Mouse (Mus musculus) regulatory T cell (primary cell): ENCODE measurements around the gene Pax4.

Experiments used
- in situ Hi-C: fragments of 300-600 bp; cut with MboI, MseI; formaldehyde crosslinking; loops from one replicate; pipeline ENCODE4 v1.15.1; 2025; ENCODE audit warnings: high pct_unique_total_duplicates

Pax4 gene

DNA sequence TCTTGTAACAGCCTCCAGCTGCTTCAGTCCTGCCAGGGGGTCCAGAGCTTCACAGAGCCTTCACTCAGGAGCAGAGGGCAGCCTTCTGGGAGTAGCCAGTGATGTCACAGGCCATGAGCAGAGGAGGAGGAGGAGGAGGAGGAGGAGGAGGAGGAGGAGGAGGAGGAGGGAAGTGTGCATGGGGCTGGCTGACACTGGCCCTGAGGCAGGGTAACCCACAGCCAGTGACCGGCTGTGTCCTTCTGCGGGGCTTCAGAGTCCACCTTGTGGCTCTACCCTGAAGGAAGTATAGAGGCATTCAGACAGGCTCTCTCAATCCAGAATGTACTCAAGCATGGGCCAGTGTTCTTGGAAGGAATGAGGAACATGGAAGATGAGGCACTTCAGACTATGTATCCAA, at the start of gene Pax4:
TSS of gene Pax4 (minus strand) at position 101 of the 400 bp plus-strand sequence.
- in situ Hi-C loops, result no loop called here

DNA sequence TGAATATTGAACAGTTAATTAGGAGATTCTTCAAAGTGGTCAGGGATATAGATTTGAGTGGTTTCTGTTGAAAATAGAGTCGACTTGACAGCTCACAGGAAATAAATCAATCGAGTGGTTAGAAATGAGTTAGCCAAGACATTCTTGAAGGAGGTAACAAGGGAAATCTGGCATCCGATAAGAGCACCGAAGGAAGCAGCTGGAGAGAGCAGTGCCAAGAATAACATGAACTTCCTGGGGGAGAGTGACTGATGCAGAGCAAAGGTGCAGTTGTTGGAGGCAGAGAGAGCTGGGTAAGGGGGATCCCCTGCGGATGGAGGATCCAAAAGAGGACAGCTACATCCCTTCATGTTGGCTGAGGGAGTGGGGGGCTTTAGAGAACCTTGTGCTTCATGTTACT, 48.7 kb upstream of the Pax4 start:
- in situ Hi-C loops, result no loop called here

DNA sequence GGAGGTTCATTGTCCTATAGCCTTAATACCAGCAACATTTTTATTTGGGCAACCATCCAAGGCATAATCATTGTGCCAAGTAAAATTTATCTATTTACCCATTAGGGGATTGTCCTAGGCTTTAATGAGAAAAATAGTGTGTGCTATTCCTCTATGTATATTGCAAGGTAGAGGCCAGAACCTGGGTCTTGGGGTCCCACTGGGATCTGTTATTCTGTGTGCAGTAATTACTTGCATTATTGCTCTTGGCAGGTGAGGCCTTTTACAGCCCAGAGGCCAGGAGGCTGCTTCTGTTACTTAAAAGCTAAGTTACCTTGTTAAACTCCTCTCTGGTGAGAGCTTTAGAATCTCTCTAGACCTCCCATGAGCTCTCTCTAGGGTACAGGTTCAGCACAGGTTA, 42.0 kb upstream of the Pax4 start:
- in situ Hi-C loops, result no loop called here

DNA sequence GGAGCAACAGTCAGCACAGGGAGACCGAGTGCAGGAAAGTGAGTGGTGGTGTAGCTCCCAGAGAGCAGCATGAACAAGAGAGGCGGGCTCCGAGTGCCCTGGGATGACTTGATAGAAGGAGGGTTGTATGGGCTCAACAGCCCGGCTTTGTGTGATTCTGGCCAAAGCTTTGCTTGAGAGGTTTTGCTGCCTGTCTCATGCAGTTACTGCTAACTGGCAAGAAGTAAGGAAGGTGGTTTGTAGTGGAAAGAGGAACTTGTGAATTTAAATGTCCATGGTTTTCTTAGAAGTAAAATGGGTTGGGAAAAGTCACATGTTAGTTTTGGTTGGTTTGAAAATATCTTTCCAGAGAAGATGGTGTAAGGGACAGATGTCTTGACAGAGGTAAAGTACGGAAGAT, 41.5 kb upstream of the Pax4 start:
- in situ Hi-C loops, result no loop called here

DNA sequence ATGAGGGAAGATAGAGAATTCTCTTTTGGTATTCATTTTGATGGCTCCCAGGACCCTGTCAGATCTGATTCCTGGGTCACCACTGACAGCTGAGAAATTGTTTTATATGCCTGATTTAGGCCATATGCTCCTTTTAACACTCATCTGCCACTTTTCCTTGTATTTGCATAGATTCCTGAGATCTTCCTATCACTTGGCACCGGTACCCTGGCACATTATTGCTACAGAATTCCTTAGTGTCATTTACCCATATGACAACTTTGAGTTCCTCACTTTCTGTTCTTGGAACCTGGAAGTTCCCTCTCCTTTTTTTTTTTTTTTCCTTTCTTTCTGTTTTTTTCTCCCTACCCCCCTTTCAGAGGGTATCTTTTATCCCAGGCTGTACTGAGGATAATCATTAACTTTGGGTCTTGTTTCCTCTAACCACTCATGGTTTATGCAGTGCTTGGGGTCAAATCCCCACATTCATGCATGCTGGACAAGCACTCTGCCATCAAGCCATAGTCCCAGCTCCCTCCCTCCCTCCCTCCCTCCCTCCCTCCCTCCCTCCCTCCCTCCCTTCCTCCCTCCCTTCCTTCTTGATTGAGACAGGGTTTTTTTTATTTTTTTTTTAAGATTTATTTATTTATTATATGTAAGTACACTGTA, 39.2 kb upstream of the Pax4 start:
- in situ Hi-C loops, result no loop called here

DNA sequence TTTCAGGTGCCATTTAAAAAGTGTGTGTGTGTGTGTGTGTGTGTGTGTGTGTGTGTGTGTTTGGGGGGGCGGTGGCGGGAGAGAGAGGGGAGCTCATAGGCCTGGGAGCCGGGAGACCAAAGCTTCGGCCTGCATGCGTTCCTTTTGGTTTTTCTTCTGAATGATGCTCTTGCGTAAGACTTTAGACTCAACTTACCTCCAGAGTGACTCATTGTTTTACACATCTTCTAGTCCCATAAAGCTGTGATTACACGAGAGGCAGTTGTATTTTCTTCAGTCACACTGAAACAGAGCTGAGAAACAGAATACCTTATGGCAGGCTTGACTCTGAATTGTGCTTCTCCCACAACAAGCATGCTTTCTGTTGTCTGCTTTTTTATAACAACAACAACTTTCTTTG, 37.8 kb upstream of the Pax4 start:
- in situ Hi-C loops, result no loop called here

DNA sequence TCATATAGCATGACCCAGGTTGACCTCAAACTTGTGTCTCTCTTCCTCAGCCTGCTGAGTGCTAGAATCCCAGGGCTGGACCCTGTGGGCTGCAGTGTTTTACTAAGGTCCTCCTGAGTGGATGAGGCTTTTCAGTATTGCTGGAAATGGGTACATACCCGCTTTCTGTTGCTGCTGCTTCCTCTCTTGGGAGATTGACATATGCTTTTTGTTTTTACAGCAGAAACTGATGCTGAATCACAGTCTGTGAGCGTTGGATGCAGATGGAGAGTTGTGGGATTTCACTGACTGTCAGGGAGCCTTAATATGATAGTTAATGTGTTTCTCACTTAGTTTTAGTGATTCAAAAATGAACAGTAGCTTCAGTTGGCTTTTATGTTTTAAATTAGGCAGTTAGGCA, 37.3 kb upstream of the Pax4 start:
- in situ Hi-C loops, result no loop called here

DNA sequence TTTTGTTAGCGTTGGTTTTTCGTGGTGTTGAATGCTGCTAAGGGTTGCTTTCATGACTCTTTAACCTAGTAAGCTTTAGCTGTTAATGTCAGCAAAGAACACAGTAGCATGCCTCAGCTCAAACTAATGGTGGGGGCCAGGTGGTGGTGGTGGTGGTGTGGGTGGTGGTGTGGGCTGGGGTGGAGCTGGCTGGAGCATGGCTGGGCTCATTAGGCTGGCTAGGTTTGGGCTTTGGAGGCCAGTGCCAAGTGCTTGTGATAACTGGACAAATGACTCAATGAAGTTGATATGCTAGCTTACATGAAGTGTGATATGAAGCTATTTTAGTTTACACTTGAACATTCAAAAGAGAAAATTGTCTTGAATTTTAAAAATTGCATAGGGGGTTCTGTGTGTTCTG, 36.9 kb upstream of the Pax4 start:
- in situ Hi-C loops, result no loop called here

DNA sequence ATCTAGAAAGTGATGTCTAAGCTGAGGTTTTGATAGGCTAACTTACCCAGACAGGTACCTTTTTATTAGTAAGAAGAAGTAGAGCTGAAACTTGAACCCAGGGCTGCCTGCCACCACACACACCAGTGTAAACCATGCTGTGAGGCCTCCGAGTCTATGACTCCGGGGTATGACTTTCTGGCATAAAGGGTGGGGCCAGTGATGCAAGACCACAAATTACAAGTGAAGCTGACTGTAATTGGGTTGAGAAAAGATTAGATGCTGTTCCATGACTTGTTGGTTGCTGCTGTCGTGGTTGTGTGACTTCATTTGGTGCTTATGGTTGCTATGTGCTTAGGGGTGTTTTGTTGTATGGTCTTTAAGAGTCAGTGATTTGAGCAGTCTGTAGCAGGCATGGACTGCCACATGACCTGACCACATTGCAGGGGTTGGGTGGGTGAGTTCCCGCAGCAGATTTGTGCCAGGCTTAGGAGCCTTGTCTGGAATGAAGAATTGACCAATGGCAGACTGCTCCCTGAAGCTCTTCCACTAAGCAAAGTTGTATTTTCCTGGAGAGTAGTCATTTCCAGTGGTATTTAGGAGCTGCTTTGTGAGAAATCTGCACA, 33.7 kb upstream of the Pax4 start:
- in situ Hi-C loops, result no loop called here

DNA sequence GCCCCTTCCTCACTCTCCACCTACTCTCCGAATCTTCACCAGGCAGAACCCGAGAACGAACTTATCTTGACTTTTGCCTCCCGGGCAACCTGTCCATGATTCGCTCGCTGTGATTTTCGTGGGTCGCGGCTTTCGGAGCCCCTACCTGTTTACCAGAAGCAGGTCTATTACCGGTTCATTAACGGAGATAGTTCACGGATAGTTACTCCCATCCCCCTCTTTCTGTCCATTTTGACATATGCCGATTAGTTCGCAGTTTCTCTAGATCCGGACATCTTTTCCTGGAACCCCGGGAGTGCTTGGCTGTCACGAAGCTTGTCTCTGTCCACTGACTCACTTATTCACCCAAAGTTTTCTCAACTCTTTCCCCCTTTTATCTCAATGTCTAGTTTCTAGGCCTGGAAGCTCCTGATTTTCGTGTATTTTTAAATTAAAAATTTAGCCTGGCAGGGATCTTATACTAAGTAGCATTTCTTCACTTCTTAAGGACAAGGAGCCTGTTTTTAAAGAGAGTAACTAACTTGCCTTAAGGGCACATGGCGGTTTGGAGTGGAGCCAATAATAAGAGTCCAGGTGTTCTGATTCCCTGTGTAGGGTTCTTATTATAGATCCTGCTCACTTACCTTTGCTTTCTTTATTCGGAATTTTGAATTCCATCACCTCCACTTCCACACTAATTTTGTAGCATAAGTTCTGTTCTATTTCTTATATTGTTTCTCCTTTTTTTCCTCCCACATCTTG, 31.8 kb upstream of the Pax4 start:
- in situ Hi-C loops, result no loop called here

DNA sequence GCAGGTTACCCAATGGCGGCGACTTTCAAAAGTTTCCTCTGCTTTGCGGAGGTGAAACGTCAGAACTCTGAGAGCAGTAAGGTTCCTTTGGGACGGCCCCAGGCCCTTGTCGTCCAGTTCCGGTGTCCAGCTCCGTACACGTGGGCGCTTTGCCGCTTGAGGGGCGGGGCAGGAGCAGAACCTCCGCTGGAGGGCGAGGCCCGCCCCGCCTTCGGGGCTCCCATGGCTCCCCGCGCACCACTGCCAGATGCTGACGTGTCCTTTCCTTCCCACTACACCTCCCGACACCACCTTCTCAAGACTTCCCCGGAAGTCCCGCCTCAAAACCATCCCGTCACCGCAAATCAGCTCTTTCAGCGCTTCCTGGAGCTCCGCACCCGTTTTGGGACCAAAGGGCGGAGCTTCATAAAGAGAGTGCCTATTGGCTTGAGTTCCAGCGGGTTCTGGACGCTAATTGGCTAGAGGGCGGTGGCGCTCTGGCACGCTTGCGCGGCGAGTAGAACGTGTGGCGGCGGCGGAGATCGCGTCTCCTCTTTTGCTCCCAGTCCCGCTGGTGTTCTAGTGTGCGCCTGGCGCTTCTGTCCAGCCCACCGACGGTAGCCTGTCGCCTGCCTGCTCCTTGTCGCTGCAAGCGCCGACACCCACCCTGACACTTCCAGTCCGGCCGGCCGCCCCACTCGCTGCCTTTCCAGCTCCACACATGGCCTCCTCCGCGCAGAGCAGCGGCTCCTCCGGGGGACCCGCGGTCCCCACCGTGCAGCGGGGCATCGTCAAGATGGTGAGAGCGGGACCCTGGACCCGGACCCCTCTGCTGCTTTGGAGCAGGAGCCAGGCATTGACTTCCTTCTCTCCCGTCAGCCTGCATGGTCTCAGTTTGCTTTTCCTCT, 31.0 kb upstream of the Pax4 start:
- in situ Hi-C loops, result loop anchor here (5.0 kb wide), 1 partner anchor 53 kb away; the partner anchor contains the start of genes Fscn3 and Gcc1

DNA sequence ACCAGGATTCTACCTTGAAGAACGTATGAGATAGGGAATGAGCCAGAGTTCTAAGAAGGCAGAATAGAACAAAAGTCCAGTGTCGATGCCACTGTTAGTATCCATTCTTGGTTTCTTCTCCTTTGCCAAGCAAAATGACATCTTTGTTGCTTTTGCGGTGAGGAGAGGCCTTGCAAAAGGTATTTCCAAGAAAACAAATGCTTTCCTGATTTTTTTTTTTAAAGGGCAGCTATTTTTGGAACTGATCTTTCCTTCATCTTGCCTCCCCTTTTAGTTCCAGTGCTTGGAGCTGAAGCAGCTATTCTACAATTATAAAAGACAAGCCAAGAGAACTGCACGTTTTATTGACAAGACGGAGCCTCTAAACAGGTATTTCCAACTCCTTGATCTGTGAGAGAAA, 25.7 kb upstream of the Pax4 start, which contains the start of gene Snd1:
TSS of gene Snd1 (plus strand) at position 301 of the 400 bp plus-strand sequence.
- in situ Hi-C loops, result loop anchor here (5.0 kb wide), 1 partner anchor 48 kb away; the partner anchor contains the start of genes Fscn3 and Gcc1

DNA sequence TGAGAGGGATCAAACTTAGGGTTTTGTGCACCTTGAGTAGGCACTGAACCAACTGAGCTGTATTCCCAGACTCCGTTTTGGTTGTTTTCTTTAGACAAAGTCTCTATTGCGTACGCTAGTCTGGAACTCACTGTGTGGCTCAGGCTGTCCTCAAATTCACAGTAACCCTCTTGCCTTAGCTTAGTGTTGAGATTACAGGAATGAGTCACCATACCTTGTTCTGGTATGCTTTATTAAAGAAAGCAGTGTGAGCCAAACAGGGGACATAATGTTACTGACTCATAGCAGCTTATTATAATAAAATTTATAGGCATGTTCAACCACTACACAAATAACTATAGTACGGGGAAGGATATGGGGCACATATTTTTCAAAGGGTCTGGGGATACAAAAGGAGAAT, 25.1 kb upstream of the Pax4 start:
- in situ Hi-C loops, result no loop called here

DNA sequence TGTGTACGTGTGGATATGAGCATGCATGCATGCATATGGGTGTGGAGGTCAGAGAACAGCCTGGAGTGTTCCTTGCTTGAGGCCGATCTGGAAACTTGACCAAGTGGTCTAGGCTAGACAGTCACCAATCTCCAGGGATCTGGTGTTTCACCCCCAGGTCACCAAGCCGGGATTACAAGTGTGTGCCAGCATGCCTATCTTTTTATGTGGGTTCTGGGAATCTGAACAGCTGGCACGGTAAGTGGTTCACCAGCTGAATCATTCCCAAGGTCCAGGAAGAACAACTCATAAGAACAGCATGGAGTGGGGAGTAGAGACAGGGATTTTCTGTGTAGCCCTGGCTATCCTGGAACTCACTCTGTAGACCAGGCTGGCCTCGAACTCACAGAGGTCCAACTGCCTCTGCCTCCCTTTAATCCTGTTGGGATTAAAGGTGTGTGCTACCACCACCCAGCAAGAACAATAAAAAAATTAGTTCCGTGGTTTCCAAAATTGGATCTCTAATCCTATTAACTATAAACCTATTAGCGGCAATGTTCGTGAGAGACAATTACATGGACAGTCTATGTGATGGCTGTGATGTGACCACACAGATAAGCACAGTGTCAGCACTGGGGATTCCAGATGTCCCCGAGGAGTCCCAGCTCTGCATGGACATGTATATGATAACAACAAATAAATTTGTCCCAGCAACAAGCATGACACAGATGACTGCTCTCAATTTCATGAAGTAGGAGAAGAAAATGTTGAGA, 22.3 kb upstream of the Pax4 start:
- in situ Hi-C loops, result no loop called here

DNA sequence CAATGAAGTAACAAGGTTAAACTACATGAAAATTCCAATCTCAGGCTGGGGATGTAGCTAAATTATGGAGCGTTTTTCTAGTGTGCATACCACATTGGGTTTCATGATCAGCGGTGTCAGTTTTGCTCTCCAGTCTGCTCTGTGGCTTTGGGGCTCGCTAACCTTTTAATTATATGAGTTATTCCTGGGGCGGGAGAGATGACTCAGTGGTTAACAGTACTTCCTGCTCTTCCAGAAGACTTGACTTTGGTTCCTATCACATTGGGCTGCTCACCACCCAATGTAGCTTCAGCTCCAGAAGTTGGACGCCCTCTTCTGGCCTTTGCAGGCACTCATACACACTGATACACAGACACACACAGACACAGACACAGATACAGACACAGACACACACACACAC, 21.5 kb upstream of the Pax4 start:
- in situ Hi-C loops, result no loop called here

DNA sequence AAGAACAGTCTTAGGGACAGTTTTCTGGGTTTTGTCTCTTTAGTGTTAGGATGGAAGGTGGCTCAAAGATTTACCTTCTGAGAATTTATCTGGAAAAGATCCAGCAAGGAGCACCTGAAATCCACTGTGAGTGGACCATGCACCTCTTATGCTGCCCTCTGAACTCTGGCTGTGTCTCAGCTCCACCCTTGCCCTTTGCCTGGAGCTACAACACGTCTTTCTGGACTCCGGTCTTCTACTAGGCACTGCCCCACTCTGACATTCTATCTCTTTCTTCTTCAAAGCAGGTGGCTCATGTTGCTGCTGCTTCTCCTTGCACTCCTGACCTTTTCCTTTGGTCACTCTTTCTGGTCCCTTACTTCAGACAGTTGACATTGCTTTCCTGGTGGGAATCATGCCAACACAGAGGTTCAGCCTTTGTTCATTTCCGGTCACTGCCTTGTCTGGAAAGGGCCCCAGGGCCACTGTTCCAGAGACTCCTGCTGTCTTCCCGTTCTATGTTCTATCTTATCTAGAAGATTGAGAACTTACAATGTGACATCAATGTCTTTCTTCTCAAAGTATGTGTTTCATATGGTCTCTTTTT, 21.0 kb upstream of the Pax4 start:
- in situ Hi-C loops, result no loop called here

DNA sequence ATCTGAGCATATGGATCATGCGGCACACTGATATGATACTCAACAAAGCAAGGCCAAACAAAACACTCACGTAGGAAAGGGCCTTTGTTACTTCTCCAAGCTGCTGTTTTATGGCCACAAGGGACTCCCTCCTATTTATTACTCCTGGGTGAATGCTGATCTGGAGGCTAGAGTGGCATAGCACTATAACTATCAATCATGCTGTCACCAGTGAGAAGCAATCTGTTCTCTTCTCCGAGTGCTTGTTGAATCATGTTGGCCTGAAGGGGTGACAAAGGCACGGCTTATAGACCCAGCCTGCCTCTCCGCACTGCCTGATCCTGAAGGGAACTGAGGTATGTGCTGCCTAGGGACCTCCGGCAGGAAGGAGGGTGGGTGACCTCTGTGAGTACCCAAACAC, 15.5 kb upstream of the Pax4 start:
- in situ Hi-C loops, result no loop called here

DNA sequence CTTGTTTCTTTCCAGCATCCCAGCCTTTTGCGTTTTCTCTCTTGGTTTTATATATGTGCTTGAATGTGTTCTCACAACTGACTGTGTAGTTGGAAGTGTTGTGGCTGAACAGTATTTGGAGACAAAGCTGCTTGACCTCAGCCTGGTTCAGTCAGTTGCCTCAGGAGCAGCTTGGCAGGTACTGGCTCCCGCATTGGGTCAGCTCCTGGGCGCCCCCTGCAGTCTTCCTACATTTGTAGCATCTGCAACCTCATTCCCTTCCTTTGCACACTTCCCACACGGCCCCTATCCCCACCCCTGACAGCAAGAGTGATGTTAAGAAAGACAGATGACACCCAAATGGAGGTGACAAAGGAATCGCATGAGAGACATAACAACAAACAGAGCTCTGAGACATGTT, 11.4 kb upstream of the Pax4 start:
- in situ Hi-C loops, result no loop called here

DNA sequence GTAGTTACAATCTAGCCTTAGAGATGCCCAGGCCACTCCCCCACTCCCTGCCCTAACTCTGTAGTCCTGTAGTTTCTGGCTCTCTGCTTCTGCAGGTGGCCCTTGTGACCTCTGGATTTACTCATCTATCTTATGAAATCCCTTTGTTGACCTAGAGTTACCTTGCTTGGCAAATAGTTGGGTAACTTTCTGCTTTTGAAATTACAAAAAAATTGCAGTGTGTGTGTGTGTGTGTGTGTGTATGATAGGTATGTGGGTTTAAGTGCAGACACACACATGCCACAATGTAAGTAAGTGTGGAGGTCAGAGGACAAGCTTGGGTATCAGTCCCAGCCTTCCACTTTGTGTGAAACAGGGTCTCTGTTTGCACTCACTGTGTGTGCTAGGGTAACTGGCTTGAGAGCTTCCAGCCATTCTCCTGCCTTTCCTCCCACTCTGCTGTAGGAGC, 10.1 kb upstream of the Pax4 start:
- in situ Hi-C loops, result no loop called here

DNA sequence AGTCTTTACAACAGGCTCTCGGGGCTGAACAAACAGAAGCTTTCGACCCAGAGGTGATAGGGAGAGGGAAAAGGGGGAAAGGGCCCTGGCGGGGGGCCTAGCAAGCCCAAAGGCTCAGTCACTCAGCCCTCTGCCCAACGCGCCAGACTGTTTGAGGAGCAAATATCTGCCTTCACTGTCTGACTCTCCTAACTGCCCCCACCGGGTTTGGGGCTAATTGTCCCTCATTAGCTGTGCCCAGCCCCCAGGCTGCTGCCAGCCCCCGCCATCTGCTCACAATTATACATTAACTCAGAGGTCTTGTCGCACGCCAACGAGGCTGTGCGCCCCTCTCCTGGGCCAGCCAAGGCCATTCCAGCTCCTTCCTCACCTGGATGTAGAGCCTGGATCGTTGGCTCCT, 1.8 kb upstream of the Pax4 start:
- in situ Hi-C loops, result no loop called here

DNA sequence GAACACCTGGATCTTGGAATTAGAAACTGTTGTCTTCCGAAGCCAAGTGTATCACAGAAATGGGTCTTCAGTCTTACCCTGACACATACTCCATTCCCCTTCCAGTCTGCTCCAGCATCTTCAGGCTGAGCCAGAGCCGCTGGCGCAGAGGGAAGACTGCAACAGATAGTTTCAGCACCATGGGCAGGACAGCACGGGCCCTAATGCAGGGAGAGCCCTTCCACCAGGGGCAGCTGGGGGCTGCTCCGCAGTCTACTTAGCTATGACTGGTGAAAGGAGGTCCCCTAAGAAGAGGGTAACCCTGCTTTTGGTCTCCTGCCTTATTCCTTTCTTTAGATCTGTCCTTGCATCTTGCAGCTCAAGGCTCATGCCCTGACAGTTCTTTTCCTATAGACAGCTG, 1.3 kb upstream of the Pax4 start:
- in situ Hi-C loops, result no loop called here
